Mouse (Mus musculus) heart, embryonic 16.5 days (tissue): ENCODE measurements around the gene Gm10273. TPM values are rescaled to one million over a fixed set of nuclear protein-coding genes. Genes with fewer than 3 reads are reported as not detected.
A peak's percentile ranks its signal among the peaks of the same experiment; 100 is the strongest.
"Not testable (repeated sequence)": the region's sequence is repeated elsewhere in the genome, so short reads cannot be mapped to it uniquely, and the experiment has no call there.

Experiments used
- ATAC-seq: fragments of 200-750 bp; cut with Nextera tagmentation; replicated peaks from 2 replicates; pipeline ENCODE4 v1.8.0; 2017; ENCODE audit warnings: moderate number of reproducible peaks; ENCODE audit not compliant: insufficient read depth, low FRiP score; ENCODE audit errors: extremely low read depth
- H3K27ac ChIP-seq: fragments of 300-500 bp; sonication (generic); 2 replicates; pipeline ENCODE4 v1.5.1; 2014; ENCODE audit warnings: mild to moderate bottlenecking, low read length, control low read depth, moderate library complexity
- H3K27me3 ChIP-seq: fragments of 300-500 bp; sonication (generic); 2 replicates; pipeline ENCODE4 v1.6.1; 2014; ENCODE audit warnings: low read length, mixed read lengths; ENCODE audit not compliant: control insufficient read depth, insufficient read depth
- H3K36me3 ChIP-seq: fragments of 300-500 bp; sonication (generic); 2 replicates; pipeline ENCODE4 v1.6.1; 2014; ENCODE audit not compliant: control insufficient read depth, insufficient read depth
- H3K4me1 ChIP-seq: fragments of 300-500 bp; sonication (generic); 2 replicates; pipeline ENCODE4 v1.6.1; 2014; ENCODE audit warnings: low read length, mixed read lengths; ENCODE audit not compliant: control insufficient read depth, insufficient read depth
- H3K4me2 ChIP-seq: fragments of 300-500 bp; sonication (generic); 2 replicates; pipeline ENCODE4 v1.6.1; 2014; ENCODE audit warnings: low read depth, mild to moderate bottlenecking, control low read depth, low read length
- H3K4me3 ChIP-seq: fragments of 300-500 bp; sonication (generic); 2 replicates; pipeline ENCODE4 v1.5.1; 2014; ENCODE audit warnings: mild to moderate bottlenecking, control low read depth, low read length
- H3K9ac ChIP-seq: fragments of 300-500 bp; sonication (generic); 2 replicates; pipeline ENCODE4 v1.6.1; 2014; ENCODE audit warnings: low read length, control low read depth
- H3K9me3 ChIP-seq: fragments of 300-500 bp; sonication (generic); replicated peaks from 2 replicates; pipeline ENCODE4 v1.6.1; 2016; ENCODE audit warnings: low read length; ENCODE audit not compliant: control insufficient read depth
- WGBS: fragments of 180-500 bp; shearing (Covaris S2); extraction: QIAGEN DNeasy Blood & Tissue Kit; methylation state at CpG from one replicate; pipeline ENCODE4 v1.1.7; 2014; 5-methylcytosine and 5-hydroxymethylcytosine counted together
- polyA plus RNA-seq: library from polyadenylated mRNA; unstranded; fragments of >200 nt; fragmentation: Nextera tagmentation; extraction: Ambion mirVana; gene quantifications from 2 replicates; pipeline ENCODE4 v1.2.1, GENCODE M21; 2015

The Gm10273 gene
- polyA plus RNA-seq, 1 experiment from 2014 or later = 65.1 TPM

- H3K4me1 ChIP-seq, H3K4me3 ChIP-seq, H3K4me2 ChIP-seq, H3K27ac ChIP-seq, H3K9ac ChIP-seq, H3K9me3 ChIP-seq, H3K27me3 ChIP-seq, ATAC-seq, H3K36me3 ChIP-seq: not testable (repeated sequence)
- WGBS = 84% methylated on average over 6 of the region's 10 CpGs
Measured at GRCm38 (mm10) chr10:59381563-59381962, 13.9 kb upstream of the Gm10273 start.

- Histone ChIP-seq H3K4me2 (no peak overlapping the region), H3K9ac (no peak overlapping the region), H3K4me3 (no peak overlapping the region), H3K27me3 (no peaks in the 10 kb centered on the region), H3K4me1 (no peaks in the 10 kb centered on the region), H3K36me3 (no peaks in the 10 kb centered on the region), H3K9me3 (peaks cover 7% of the 10 kb centered on the region), H3K27ac (no peak overlapping the region)
- ATAC-seq = no peak
- WGBS = 86% methylated on average over 7 of the region's 8 CpGs
Measured at GRCm38 (mm10) chr10:59386951-59387350, 8.5 kb upstream of the Gm10273 start.

GRCm38 (mm10) chr10:59389652-59390051 lies 5.8 kb upstream of the Gm10273 start:
- H3K9ac ChIP-seq = no peak overlapping the region
- H3K4me1 ChIP-seq = no peaks in the 10 kb centered on the region
- 94% methylated on average over 3 of the region's 3 CpGs for WGBS
- H3K4me3 ChIP-seq = no peak overlapping the region
- no peak overlapping the region for H3K4me2 ChIP-seq
- H3K27ac ChIP-seq = no peak overlapping the region
- no peaks in the 10 kb centered on the region for H3K27me3 ChIP-seq
- H3K9me3 ChIP-seq = peaks cover 7% of the 10 kb centered on the region
- ATAC-seq = no peak
- no peaks in the 10 kb centered on the region for H3K36me3 ChIP-seq

- Histone ChIP-seq H3K9ac (no peak overlapping the region), H3K4me2 (no peak overlapping the region), H3K9me3 (peaks cover 7% of the 10 kb centered on the region), H3K4me1 (no peaks in the 10 kb centered on the region), H3K4me3 (no peak overlapping the region), H3K27ac (no peak overlapping the region), H3K36me3 (no peaks in the 10 kb centered on the region), H3K27me3 (no peaks in the 10 kb centered on the region)
- 13% methylated on average over 4 of the region's 4 CpGs for WGBS
- ATAC-seq = no peak
Measured at GRCm38 (mm10) chr10:59391907-59392306, 3.5 kb upstream of the Gm10273 start.

DNA sequence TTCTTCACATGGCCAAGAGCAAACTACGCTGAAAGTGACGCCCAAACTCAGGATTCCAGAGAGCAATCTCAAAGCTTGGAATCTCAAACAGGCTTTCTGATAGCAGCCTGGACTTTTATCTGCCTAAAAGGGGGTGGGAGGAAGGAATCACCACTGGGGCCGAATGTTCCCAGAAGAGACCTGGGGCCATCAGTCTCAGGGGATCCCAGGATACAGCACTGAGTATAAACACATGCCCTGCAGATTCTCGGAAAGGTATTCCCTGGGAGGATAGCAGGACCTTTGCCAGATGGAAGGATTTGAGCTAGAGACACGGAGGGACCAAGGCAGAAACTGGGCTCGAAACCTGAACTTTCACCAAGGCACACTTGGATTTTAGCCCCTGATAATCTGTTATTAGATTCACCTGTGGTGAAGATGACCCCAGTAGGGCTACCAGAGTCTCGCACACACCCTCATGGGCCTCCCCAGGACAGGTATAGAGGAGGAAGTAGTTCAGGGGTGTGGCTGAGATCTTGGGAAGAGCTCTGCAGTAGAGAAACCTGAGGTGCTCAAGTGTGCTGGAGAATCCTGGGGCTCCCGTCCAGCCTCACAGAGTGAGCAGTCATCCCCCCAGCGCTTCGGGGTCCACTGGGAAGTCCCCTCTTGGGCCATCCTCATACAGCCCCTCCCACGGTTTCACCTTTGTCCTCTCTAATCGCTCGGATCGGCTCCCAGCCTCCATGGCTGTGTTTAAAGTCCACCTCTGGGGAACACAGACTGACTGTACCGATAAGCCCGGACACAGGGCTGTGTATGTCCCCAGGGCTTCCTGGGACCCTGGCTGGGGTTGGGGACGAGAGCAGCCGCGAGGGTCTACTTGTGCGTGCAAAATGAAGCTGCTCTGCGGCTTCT lies 7.7 kb downstream of the Gm10273 start, which contains the start of gene Pla2g12b:
Pla2g12b (plus strand) TSS at position 762 of the 894 bp plus-strand sequence.
- H3K36me3 ChIP-seq = no peaks in the 10 kb centered on the region
- no peak for ATAC-seq
- H3K9ac ChIP-seq = no peak within 1 kb of the TSS
- 45% methylated on average over 21 of the region's 21 CpGs for WGBS
- no peaks in the 10 kb centered on the region for H3K27me3 ChIP-seq
- H3K27ac ChIP-seq = no peak within 1 kb of the TSS
- H3K9me3 ChIP-seq = no peaks in the 10 kb centered on the region
- H3K4me2 ChIP-seq = peak within 1 kb of the TSS; percentile 13
- H3K4me1 ChIP-seq = peaks cover 3% of the 10 kb centered on the region; the same call in 1 of the 2 replicates
- H3K4me3 ChIP-seq = no peak within 1 kb of the TSS

DNA sequence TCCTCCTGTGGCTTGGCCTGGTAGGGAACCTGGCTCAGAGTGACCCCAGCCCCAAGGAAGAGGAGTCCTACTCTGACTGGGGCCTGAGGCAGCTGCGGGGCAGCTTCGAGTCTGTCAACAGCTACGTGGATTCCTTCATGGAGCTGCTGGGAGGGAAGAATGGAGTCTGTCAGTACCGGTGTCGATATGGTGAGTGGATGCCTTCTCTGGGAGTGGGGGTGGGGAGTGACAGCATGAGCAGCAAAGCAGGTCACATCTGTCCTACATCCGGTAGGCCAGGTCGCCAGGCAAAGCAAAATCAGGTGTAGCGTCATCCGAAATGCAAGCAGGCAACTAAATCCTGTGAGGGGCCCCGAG lies 8.3 kb downstream of the Gm10273 start:
- no peak overlapping the region for H3K4me3 ChIP-seq
- ATAC-seq = no peak
- peak overlapping the region; percentile 13 for H3K4me2 ChIP-seq
- H3K27ac ChIP-seq = no peak overlapping the region
- H3K36me3 ChIP-seq = no peaks in the 10 kb centered on the region
- WGBS = 38% methylated on average over 10 of the region's 10 CpGs
- H3K27me3 ChIP-seq = no peaks in the 10 kb centered on the region
- H3K9me3 ChIP-seq = no peaks in the 10 kb centered on the region
- peaks cover 3% of the 10 kb centered on the region; the same call in 1 of the 2 replicates for H3K4me1 ChIP-seq
- no peak overlapping the region for H3K9ac ChIP-seq

GRCm38 (mm10) chr10:59408499-59408898 lies 13.1 kb downstream of the Gm10273 start:
- Histone ChIP-seq H3K9ac (no peak overlapping the region), H3K4me2 (no peak overlapping the region), H3K36me3 (no peaks in the 10 kb centered on the region), H3K27ac (no peak overlapping the region), H3K4me1 (no peaks in the 10 kb centered on the region), H3K4me3 (no peak overlapping the region), H3K9me3 (no peaks in the 10 kb centered on the region), H3K27me3 (no peaks in the 10 kb centered on the region)
- ATAC-seq = no peak
- 55% methylated on average over 6 of the region's 6 CpGs for WGBS

GRCm38 (mm10) chr10:59410264-59410663 lies 14.8 kb downstream of the Gm10273 start:
- Histone ChIP-seq H3K4me3 (no peak overlapping the region), H3K9ac (no peak overlapping the region), H3K9me3 (no peaks in the 10 kb centered on the region), H3K4me1 (no peaks in the 10 kb centered on the region), H3K27me3 (no peaks in the 10 kb centered on the region), H3K4me2 (no peak overlapping the region), H3K36me3 (no peaks in the 10 kb centered on the region), H3K27ac (no peak overlapping the region)
- ATAC-seq = no peak
- 76% methylated on average over 12 of the region's 12 CpGs for WGBS

GRCm38 (mm10) chr10:59413711-59414110 lies 18.3 kb downstream of the Gm10273 start:
- H3K4me1 ChIP-seq = no peaks in the 10 kb centered on the region
- H3K4me2 ChIP-seq = no peak overlapping the region
- H3K9me3 ChIP-seq = no peaks in the 10 kb centered on the region
- WGBS = 89% methylated on average over 4 of the region's 4 CpGs
- H3K27me3 ChIP-seq = no peaks in the 10 kb centered on the region
- H3K27ac ChIP-seq = no peak overlapping the region
- H3K36me3 ChIP-seq = no peaks in the 10 kb centered on the region
- no peak overlapping the region for H3K9ac ChIP-seq
- H3K4me3 ChIP-seq = no peak overlapping the region
- ATAC-seq = no peak
